Mouse (Mus musculus): ENCODE data around the gene Fbxo27.
A peak's percentile ranks its signal among the peaks of the same experiment; 100 is the strongest.

DNA sequence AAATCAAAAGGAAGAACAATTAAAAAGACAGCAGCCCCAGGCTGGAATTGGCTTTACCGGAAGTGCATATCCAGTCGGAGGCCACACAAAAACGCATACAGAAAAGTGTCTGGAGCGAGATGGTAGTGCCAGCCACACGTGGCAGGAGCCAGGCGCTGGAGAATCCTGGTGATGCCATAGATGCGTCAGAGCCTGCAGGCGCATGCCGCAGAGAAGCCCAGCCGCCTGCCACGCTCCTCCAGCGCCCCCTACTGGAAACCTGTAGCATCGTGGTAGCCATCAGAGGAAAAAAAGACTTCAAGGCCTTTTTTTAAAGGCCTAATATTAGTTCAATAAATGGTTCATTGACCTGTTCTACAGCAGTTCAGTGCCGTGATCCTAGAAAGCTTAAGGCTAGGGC lies 34.0 kb downstream of the Fbxo27 start:
- peak; percentile 88 for TF ChIP-seq CTCF (IDR thresholded peaks at IDR 0.05; ENCODE audit: low read depth)
- no peak for TF ChIP-seq EP300 (IDR thresholded peaks at IDR 0.05; ENCODE audit: low read depth)

Measured in liver, postnatal 0 days (tissue).